Mouse (Mus musculus) brain, embryonic 14.5 days (tissue): Measurements from ENCODE around the gene Hint2. TPM values are rescaled to one million over a fixed set of nuclear protein-coding genes. Genes with fewer than 3 reads are reported as not detected.

ENCODE experiments used
- DNase-seq: peaks from one replicate; pipeline ENCODE4 v3.0.0-alpha.2; 2011; ENCODE audit warnings: low read depth
- CTCF ChIP-seq: fragments of 200-500 bp; IDR thresholded peaks from 2 replicates; pipeline ENCODE4 v1.5.1; 2012; ENCODE audit warnings: inconsistent platforms, mild to moderate bottlenecking, moderate library complexity, borderline replicate concordance; ENCODE audit not compliant: insufficient read depth, insufficient read length; ENCODE audit errors: extremely low read depth
- POLR2A ChIP-seq: fragments of 200-500 bp; IDR thresholded peaks from 2 replicates; pipeline ENCODE4 v1.6.1; 2012; ENCODE audit warnings: mild to moderate bottlenecking, inconsistent platforms, borderline replicate concordance; ENCODE audit not compliant: poor library complexity, insufficient read depth, insufficient read length, severe bottlenecking; ENCODE audit errors: extremely low read depth
- polyA plus RNA-seq: library from polyadenylated mRNA; depleted of rRNA; stranded (reverse); fragments of >200 nt; gene quantifications from 2 replicates; pipeline ENCODE4 v1.2.3, GENCODE M21; 2012; rRNA removed

Gene Hint2
- polyA plus RNA-seq, 1 experiment = 43.0 TPM

DNA sequence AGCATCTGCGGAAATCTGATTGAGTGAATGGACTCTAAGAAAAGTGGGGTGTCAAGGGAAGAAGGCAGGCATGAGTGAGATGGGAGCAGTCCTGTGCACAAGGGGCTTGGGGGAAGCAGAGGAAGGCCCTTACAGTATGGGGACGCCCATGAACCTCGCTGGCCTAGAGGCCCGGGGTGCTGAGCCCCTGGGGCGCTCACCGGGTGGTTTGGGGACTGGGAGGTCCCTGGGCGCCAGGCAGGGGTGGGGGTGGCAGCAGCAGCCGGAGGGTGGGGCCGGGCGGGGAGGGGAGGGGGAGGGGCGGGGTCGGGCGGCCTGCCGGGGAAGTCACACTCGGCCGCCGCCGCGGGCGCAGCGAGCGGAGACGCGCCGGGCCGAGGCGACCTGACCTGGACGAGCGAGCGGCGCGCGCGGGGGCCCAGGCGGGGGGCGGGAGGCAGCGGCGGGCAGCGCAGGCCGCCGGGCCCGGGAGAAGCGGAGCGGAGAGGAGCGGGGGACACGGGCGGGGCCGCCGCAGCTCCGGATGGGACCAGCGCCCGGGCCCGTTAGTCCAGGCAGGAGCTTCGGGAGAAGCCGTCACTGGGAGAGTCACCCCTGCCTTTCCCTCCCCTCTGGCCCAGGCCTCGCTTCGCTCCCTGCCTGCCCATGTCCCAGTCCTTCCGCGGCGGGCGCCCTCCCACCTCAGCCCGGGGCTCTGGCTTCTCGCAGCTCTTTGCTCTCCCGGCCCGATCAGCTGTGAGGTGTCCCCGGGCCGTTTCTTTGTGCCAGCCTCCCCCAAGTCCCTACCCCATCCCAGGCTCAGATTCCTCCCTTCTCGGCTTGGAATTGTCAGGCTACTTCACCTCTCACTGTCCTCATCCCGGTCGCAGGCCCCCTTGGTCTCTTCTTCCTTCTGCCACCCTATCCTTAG is 25.0 kb downstream of the Hint2 start, which contains the start of gene Npr2:
Npr2 (plus strand) TSS at position 890 of the 910 bp plus-strand sequence.
- TF ChIP-seq POLR2A (peak; percentile 63; the same call in 1 of the 2 replicates), CTCF (no peak)
- peak; percentile 55 for DNase-seq

DNA sequence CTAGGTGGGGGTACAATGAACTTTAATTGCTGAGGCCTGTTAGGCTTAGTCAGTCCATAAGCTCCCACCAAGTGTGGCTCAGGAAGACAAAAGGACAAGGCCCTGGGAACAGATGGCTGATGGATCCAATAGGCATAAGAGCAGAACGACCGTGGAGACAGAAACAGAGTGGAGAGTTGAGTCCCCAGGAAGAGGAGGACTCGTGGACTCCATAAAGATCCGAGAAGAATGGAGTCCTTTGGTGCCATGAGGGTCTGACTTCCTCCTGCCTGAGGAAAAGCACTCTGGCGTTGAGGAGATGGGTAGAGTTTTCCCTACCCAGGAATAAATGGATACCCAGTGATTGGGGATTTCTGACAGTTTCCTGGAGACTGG is 25.6 kb downstream of the Hint2 start:
- TF ChIP-seq POLR2A (no peak), CTCF (no peak)
- peak; percentile 56 for DNase-seq

DNA sequence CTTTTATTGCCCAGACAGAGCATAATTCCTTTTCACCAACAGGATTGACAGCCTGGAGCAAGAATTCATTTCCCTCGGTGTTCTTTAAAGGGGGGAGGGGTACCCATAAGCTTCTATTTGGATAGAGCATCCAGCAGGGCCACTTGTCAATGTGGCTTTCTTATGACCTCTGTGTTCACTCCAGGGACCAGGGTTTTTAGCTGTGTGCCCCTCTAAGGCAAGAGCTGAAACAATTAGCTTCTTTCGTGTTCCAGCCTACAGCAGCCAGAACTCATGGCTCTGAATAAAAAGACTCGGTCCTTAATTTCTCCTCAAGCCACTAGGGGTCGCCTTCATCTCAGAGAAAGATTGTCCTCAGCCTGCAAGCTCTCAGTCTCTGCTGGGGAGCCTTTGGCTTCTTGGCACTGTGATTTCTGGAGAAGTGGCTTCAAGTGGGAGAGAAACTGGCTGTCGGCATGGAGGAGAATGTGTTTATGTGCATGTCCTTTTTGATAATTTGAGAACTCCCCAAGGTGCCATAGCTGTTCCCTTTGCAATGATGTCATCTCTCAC is 26.2 kb downstream of the Hint2 start:
- peak; percentile 96 for DNase-seq
- TF ChIP-seq CTCF = peak; percentile 88
- TF ChIP-seq POLR2A = no peak

DNA sequence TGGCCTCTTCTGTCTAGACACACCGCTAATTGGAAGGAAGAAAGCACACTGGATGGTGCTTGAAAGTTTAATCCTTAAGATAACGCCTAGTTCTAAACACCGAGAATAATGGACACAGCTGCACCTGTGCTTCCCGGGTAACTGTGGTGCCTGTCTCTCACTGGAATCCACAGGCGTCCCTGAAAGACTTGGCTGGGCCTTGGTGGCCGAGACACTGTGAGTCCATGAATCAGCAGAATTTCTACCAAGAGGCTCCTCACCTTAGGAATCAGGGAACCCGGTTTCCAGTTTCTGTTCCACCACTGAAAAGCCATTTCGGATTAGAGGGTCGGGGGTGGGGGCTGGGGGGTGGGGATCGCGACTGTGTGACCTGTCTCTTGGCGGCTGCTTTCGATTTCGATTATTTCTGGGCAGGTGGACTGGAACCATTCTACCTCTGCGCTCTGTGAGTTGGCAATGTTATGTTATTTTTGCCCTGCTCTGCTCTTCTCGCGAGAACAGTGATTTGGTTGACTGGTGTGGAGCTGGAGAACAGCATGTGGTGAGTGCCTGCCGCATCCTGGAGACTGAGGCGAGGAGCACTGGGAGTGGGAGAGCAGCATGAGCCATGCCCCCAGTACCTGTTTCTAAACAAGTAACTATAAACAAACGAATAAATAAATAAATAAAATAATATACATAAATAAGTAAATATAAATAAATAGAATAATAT is 27.0 kb downstream of the Hint2 start:
- DNase-seq = peak; percentile 76

DNA sequence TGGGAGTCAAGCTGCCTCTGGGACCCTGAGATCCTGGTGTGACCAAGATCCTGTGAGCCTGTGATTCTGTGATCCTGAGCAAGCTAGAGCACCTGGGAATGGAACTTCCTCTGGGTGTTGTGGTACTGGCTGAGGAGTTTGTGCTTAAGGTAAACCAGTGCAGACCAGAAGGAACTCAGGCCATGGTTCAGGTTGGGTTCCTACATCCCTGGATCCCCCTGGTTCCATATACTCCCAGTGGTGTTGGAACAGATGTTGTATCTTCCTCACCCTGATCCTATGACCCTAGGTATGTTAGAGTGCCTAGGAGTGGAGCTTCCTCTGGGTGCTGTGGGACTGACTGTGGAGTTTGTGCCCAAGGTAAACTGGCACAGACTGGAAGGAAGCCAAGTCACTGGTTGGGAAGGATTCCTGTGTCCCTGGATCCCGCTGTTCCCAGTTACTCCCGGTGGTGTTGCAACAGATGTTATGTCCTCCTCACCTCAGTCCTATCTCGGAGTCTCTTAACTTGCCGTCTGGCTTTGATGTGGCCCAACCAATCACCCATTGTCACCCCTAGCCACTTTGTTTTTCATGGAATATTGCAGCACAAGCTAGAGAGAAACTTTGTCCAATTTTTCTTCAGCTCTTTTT is 36.0 kb downstream of the Hint2 start:
- TF ChIP-seq POLR2A = no peak
- TF ChIP-seq CTCF = no peak

More for the DNA sequence above, 27.0 kb downstream of the Hint2 start:
- TF ChIP-seq CTCF (no peak), POLR2A (no peak)

DNA sequence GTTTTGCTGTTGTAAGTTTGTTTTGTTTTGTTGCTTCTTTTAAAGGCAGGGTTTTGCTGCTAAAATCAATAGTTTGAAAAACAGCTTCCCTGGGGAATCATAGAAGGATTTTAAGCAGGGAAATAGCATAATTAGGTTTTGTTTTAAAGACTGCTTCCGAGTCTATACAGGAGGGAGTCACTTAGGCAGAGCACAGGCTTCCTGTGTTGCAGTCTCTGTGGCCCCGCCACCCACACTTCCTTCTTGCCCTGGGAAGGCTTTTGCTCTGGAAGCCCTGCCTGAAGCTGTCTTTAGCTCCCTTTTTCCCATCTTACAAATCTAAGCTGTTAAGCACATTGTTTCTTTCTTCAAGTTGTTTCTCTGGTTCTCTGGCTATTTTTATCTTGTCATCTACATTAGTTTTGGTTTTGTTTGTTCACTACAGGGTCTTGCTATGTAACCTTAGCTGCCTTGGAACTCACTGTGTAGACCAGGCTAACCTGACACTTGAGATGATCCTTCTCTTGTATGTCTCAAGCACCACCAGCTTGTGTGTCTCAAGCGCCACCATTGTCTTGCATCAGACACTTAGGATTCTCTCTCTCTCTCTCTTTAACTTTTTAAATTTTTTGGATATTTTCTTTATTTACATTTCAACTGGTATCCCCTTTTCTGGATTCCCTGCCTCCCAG is 43.1 kb downstream of the Hint2 start:
- TF ChIP-seq POLR2A = no peak
- TF ChIP-seq CTCF = no peak
- no peak for DNase-seq

More for the DNA sequence above, 36.0 kb downstream of the Hint2 start:
- no peak for DNase-seq

DNA sequence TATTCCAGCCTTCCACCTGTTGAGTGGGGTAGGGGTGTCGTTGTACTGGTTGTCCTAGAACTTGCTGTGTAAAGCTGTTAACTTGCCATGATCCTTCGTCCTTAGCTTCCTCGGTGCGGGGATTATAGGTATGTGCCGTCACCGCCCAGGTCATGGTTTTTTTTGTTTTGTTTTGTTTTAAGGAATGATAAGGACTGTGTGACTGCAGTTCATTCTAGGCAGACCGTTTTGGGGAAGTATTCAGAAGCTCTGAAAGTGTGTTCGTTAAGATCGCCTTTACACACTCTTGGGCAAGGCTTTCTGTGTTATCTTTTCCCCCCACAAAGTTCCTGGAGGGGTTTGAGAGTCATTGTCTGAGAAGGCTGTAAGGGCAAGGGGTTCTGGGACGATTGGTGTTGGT is 43.7 kb downstream of the Hint2 start:
- no peak for DNase-seq
- no peak for TF ChIP-seq POLR2A

DNA sequence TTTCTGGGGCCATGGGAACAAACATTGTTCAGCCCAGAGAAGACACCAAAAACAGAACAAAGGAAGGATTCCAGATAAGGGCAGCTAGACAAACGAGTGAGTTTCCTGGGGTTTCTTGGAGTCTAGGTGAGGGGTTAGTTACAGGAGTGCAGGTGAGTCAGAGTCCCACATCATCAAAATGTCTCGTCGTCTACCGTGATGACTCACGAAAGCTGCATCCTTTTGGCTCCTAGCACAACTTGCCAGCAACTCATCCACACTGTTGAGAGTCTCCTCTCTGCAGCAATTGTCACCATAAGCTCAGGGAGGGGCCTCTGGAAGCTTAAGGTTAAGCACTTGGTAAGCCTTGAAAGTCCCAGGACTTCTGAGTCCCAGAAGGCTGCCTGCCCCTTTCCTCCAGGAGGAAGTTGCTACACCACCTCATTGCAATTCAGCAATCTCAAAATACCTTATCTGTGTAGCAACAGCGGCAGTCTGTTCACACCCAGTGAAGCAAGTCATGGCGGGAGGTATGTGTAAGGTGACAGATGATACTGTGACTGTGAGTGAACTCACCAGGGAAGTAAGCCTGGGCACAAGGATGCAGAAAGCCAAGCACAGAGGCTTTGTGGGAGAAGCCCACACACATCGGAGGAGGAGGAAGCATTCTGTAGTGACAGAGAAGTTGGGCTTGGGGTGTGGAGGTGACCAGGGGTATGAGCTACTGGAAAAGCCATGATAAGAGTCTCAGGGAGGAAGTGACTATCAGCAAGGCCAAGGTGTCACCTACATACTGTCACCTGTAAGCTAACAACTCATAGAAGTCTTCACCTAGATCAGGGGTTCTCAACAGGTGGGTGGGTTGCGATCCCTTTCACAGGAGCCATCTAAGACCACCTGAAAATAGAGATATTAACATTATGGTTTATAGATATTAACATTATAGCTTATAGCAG is 51.2 kb downstream of the Hint2 start:
- no peak for TF ChIP-seq CTCF
- no peak for TF ChIP-seq POLR2A
- DNase-seq = no peak

Other genes with a start within 250 kb of the Hint2 start
- 1.1 and 1.7 TPM in 2 replicates for gene Fam166b, start 227.3 kb downstream of the Hint2 start, polyA plus RNA-seq
- 89.1 and 109 TPM in 2 replicates for gene Tesk1, start 214.5 kb downstream of the Hint2 start, polyA plus RNA-seq
- gene Cd72, start 201.8 kb downstream of the Hint2 start, polyA plus RNA-seq = 0.14 TPM in 1 of 2 replicates, not detected in the other
- not detected in 2 replicates for gene Sit1, start 172.7 kb downstream of the Hint2 start, polyA plus RNA-seq
- 100.0 and 137 TPM in 2 replicates for gene Ccdc107, start 163.6 kb downstream of the Hint2 start, polyA plus RNA-seq
- gene Arhgef39, start 156.8 kb downstream of the Hint2 start, polyA plus RNA-seq = 19.5 and 66.1 TPM in 2 replicates
- gene Car9, start 149.5 kb downstream of the Hint2 start, polyA plus RNA-seq = 0.14 and 0.37 TPM in 2 replicates
- gene Tpm2, start 132.7 kb downstream of the Hint2 start, polyA plus RNA-seq = 9.0 and 12.1 TPM in 2 replicates
- 47.9 and 63.8 TPM in 2 replicates for gene Creb3, start 94.1 kb downstream of the Hint2 start, polyA plus RNA-seq
- 53.6 and 55.5 TPM in 2 replicates for gene Tln1, start 93.8 kb downstream of the Hint2 start, polyA plus RNA-seq
- gene Rgp1, start 77.8 kb downstream of the Hint2 start, polyA plus RNA-seq = 56.0 and 61.7 TPM in 2 replicates
- gene Gba2, start 77.6 kb downstream of the Hint2 start, polyA plus RNA-seq = 91.6 and 110 TPM in 2 replicates
- 0.16 TPM in 1 of 2 replicates, not detected in the other for gene Msmp, start 72.0 kb downstream of the Hint2 start, polyA plus RNA-seq
- gene Npr2, start 24.5 kb downstream of the Hint2 start, polyA plus RNA-seq = 61.7 and 65.6 TPM in 2 replicates
- 7.3 and 9.0 TPM in 2 replicates for gene Spag8, start 2.9 kb downstream of the Hint2 start, polyA plus RNA-seq
- 27.0 and 42.0 TPM in 2 replicates for gene Tmem8b, start 12.5 kb upstream of the Hint2 start, polyA plus RNA-seq
- 0.23 and 0.34 TPM in 2 replicates for gene Fam221b, start 12.7 kb upstream of the Hint2 start, polyA plus RNA-seq
- not detected in 2 replicates for gene Olfr70, start 44.3 kb upstream of the Hint2 start, polyA plus RNA-seq
- not detected in 2 replicates for gene Olfr71, start 53.8 kb upstream of the Hint2 start, polyA plus RNA-seq
- 0.38 and 0.53 TPM in 2 replicates for gene Hrct1, start 70.7 kb upstream of the Hint2 start, polyA plus RNA-seq
- gene Spaar, start 73.6 kb upstream of the Hint2 start, polyA plus RNA-seq = 0.10 and 0.11 TPM in 2 replicates
- gene Olfr159, start 114.5 kb upstream of the Hint2 start, polyA plus RNA-seq = not detected in 2 replicates
- gene Olfr156, start 167.4 kb upstream of the Hint2 start, polyA plus RNA-seq = not detected in 2 replicates
- not detected in 2 replicates for gene Olfr157, start 183.7 kb upstream of the Hint2 start, polyA plus RNA-seq
- gene Olfr155, start 195.1 kb upstream of the Hint2 start, polyA plus RNA-seq = not detected in 2 replicates
- gene Reck, start 219.1 kb upstream of the Hint2 start, polyA plus RNA-seq = 15.6 and 16.9 TPM in 2 replicates